Mouse (Mus musculus) C2C12 (cell line): ENCODE measurements around the gene Osmr. TPM values are rescaled to one million over a fixed set of nuclear protein-coding genes. Genes with fewer than 3 reads are reported as not detected.

Experiments
- H3K27me3 ChIP-seq: one replicate; pipeline ENCODE4 v1.6.1; 2011; ENCODE audit not compliant: control insufficient read depth, insufficient read depth, insufficient read length
- H3K36me3 ChIP-seq: one replicate; pipeline ENCODE4 v1.6.1; 2011; ENCODE audit not compliant: control insufficient read depth, insufficient read depth
- H3K4me3 ChIP-seq: one replicate; pipeline ENCODE4 v1.5.1; 2011; ENCODE audit warnings: mild to moderate bottlenecking, control low read depth; ENCODE audit not compliant: poor library complexity, insufficient read depth, severe bottlenecking
- H3K79me2 ChIP-seq: one replicate; pipeline ENCODE4 v1.6.1; 2011; ENCODE audit not compliant: control insufficient read depth, insufficient read depth
- H3K79me3 ChIP-seq: one replicate; pipeline ENCODE4 v1.6.1; 2011; ENCODE audit warnings: low read depth, control low read depth
- H3ac ChIP-seq: one replicate; pipeline ENCODE3; 2011; ENCODE audit warnings: low read depth; ENCODE audit not compliant: control insufficient read depth, insufficient read length
- CEBPB ChIP-seq: IDR thresholded peaks from one replicate; pipeline ENCODE4 v1.6.1; 2011; ENCODE audit warnings: low read depth, mild to moderate bottlenecking, control low read depth, moderate library complexity
- CTCF ChIP-seq: IDR thresholded peaks from one replicate; pipeline ENCODE4 v1.5.1; 2011; ENCODE audit not compliant: control insufficient read depth, insufficient read depth, insufficient read length
- FOSL1 ChIP-seq: IDR thresholded peaks from one replicate; pipeline ENCODE4 v1.8.0; 2011; ENCODE audit warnings: mild to moderate bottlenecking, low read length; ENCODE audit not compliant: poor library complexity, insufficient read depth, severe bottlenecking
- MAX ChIP-seq: IDR thresholded peaks from one replicate; pipeline ENCODE4 v1.6.1; 2011; ENCODE audit warnings: mild to moderate bottlenecking, control low read depth
- MYOD1 ChIP-seq: IDR thresholded peaks from one replicate; pipeline ENCODE4 v1.6.1; 2011; ENCODE audit warnings: low read depth; ENCODE audit not compliant: control insufficient read depth, insufficient read length
- MYOG ChIP-seq: IDR thresholded peaks from one replicate; pipeline ENCODE4 v1.6.1; 2011; ENCODE audit not compliant: control insufficient read depth, insufficient read length; ENCODE audit errors: extremely low read depth
- USF1 ChIP-seq: IDR thresholded peaks from one replicate; pipeline ENCODE4 v1.6.1; 2011; ENCODE audit warnings: low read depth, mild to moderate bottlenecking, control low read depth, moderate library complexity
- polyA plus RNA-seq: library from polyadenylated mRNA; unstranded; fragments of >200 nt; fragmentation: generic; extraction: Trizol; gene quantifications from one replicate; pipeline ENCODE4 v1.2.1, GENCODE M21; 2012; ENCODE audit warnings: missing spikeins

The Osmr gene
- polyA plus RNA-seq, 1 experiment = 5.9 TPM

GRCm38 (mm10) chr15:6873807-6874600 lies 765 bp downstream of the Osmr start:
- Histone ChIP-seq H3K36me3 (no peaks in the 10 kb centered on the region), H3K4me3 (peak overlapping the region; percentile 47), H3K27me3 (no peaks in the 10 kb centered on the region), H3K79me3 (no peaks in the 10 kb centered on the region), H3ac (peak overlapping the region; percentile 94), H3K79me2 (peaks cover 15% of the 10 kb centered on the region)
- TF ChIP-seq CEBPB (peak; percentile 77), MAX (no peak)

DNA sequence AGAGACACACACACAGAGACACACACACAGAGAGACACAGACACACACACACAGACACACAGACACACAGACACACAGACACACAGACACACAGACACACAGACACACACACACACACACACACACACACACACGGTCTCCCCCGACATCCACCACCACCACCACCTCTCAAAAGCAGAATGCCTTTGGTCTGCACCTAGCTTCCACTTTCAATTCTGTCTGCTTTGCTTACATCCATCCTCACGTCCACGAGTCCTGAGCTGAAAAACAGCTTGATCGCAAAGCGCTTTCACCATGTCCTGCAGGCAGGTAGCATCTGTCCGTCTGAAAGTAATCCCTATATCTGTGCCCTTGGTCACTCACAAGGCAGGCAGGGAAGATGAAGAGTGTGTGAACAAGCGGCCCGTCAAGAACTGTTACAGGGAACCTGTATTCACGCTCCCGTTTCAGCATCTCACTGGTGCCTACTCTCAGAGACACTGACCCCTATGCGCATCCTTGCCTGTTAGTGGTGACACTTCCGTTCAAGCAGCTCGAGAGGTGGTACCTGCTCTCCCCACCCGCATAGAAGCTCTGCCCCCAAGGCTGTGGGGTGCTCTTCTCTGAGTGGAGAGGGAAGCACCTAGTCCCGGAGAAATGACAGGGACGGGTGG lies 1.5 kb downstream of the Osmr start:
- Histone ChIP-seq H3K79me2 (peaks cover 15% of the 10 kb centered on the region), H3K4me3 (peak overlapping the region; percentile 47), H3K79me3 (no peaks in the 10 kb centered on the region), H3ac (peak overlapping the region; percentile 94), H3K36me3 (no peaks in the 10 kb centered on the region), H3K27me3 (no peaks in the 10 kb centered on the region)
- no peak for TF ChIP-seq CTCF
- no peak for TF ChIP-seq MAX
- TF ChIP-seq CEBPB = no peak
- no peak for TF ChIP-seq USF1
- no peak for TF ChIP-seq MYOD1
- no peak for TF ChIP-seq MYOG
- TF ChIP-seq FOSL1 = no peak

DNA sequence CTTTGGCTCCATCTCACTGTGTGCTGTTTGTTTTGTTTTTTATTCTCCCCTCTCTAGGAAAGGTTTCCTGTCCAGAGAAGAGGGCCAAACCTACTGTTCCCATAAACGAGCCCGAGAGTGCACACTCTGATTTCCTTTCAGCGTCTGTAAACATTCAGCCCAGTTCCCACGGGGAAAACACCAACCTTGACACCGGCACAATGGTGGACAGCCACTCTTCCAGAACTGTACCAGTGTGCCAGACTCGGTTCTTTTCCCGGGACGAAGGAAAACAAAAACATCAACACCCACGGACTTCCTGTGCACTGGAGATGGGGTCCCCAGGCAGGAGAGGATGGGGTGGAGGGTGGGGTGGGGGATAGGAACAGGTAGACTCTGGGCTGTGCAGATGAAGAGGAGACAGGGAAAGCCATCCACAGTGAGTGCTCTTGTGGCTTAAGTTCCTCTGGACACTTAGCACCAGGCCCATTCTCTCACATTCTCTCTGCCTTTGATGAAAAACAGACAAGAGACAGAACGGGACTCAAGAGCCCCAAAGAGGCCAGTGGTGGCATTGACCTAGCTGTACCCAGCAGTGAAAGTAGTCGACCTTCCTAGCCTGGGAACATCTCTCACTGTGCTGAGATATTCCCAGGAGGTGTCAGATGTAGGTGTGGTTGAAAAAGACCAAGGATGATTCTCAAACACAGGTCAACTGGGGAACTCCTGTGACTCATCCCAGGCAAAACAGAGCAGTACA lies 3.0 kb downstream of the Osmr start:
- TF ChIP-seq MYOD1 = no peak
- no peaks in the 10 kb centered on the region for H3K36me3 ChIP-seq
- H3K4me3 ChIP-seq = no peak overlapping the region
- H3ac ChIP-seq = no peak overlapping the region
- no peaks in the 10 kb centered on the region for H3K27me3 ChIP-seq
- H3K79me3 ChIP-seq = no peaks in the 10 kb centered on the region
- H3K79me2 ChIP-seq = peaks cover 15% of the 10 kb centered on the region

GRCm38 (mm10) chr15:6866888-6867287 lies 7.9 kb downstream of the Osmr start:
- no peak overlapping the region for H3K4me3 ChIP-seq
- no peak for TF ChIP-seq CTCF
- no peak for TF ChIP-seq FOSL1
- no peak overlapping the region for H3ac ChIP-seq
- H3K79me3 ChIP-seq = no peaks in the 10 kb centered on the region
- no peaks in the 10 kb centered on the region for H3K36me3 ChIP-seq
- H3K27me3 ChIP-seq = no peaks in the 10 kb centered on the region
- no peaks in the 10 kb centered on the region for H3K79me2 ChIP-seq

- H3K27me3 ChIP-seq = no peaks in the 10 kb centered on the region
- H3K4me3 ChIP-seq = no peak overlapping the region
- no peaks in the 10 kb centered on the region for H3K79me3 ChIP-seq
- no peaks in the 10 kb centered on the region for H3K79me2 ChIP-seq
- H3ac ChIP-seq = no peak overlapping the region
- no peak for TF ChIP-seq CEBPB
- no peak for TF ChIP-seq MYOG
- no peak for TF ChIP-seq FOSL1
- TF ChIP-seq USF1 = no peak
- TF ChIP-seq MAX = no peak
- TF ChIP-seq MYOD1 = no peak
- no peak for TF ChIP-seq CTCF
- peaks cover 4% of the 10 kb centered on the region for H3K36me3 ChIP-seq
These were observed 12.6 kb downstream of the Osmr start for GRCm38 (mm10) chr15:6862125-6862524.

GRCm38 (mm10) chr15:6861617-6862016 lies 13.2 kb downstream of the Osmr start:
- Histone ChIP-seq H3K79me2 (no peaks in the 10 kb centered on the region), H3K79me3 (no peaks in the 10 kb centered on the region), H3ac (no peak overlapping the region), H3K36me3 (peaks cover 4% of the 10 kb centered on the region), H3K27me3 (no peaks in the 10 kb centered on the region), H3K4me3 (no peak overlapping the region)
- TF ChIP-seq CEBPB = no peak
- TF ChIP-seq CTCF = no peak
- no peak for TF ChIP-seq MAX
- no peak for TF ChIP-seq FOSL1
- no peak for TF ChIP-seq MYOD1
- TF ChIP-seq USF1 = no peak
- no peak for TF ChIP-seq MYOG
